8 mouse cellular contexts compared by ENCODE assay signal in genomic region chr1:194588711-194589451, GRCm38 (mm10). TPM values are rescaled to one million over a fixed set of nuclear protein-coding genes. Genes with fewer than 3 reads are reported as not detected.
DNase-seq lines count a peak whose midpoint lies in the region; ATAC-seq lines count a peak whose summit lies in the region.

No protein-coding gene starts in this region.

- no peak for DNase-seq in heart, adult 8-10 months (ENCODE audit: low spot score)
- peak; percentile 54 for DNase-seq in right cerebral cortex, postnatal 14 days
- no peak for DNase-seq in right cerebral cortex, adult 18-20 months
- peak; percentile 56 for DNase-seq in forebrain, embryonic 14.5 days (ENCODE audit: low spot score)
- DNase-seq in spleen, postnatal 36 days (ENCODE audit: low spot score in 2 of 2) = no peak

- peak overlapping the region; percentile 22; the same call in 1 of the 2 replicates for H3K27ac ChIP-seq in heart, embryonic 11.5 days (ENCODE audit: low read depth, low read length)
- H3K27ac ChIP-seq in forebrain, embryonic 14.5 days (ENCODE audit: low read depth, low read length) = peak overlapping the region; percentile 62
- H3K27ac ChIP-seq in limb, embryonic 15.5 days = 0 out of 2 replicates have a peak overlapping the region, but pooled peaks have one; percentile 27

- peaks cover 14% of the 10 kb centered on the region; the same call in 1 of the 2 replicates for H3K4me1 ChIP-seq in heart, embryonic 11.5 days (ENCODE audit: control insufficient read depth, insufficient read depth, low read length)
- H3K4me1 ChIP-seq in forebrain, embryonic 14.5 days (ENCODE audit: control insufficient read depth, insufficient read depth, low read length) = peaks cover 19% of the 10 kb centered on the region
- H3K4me1 ChIP-seq in limb, embryonic 15.5 days = peaks cover 20% of the 10 kb centered on the region

- no peaks in the 10 kb centered on the region for H3K27me3 ChIP-seq in heart, embryonic 11.5 days (ENCODE audit: control insufficient read depth, insufficient read depth, low read length)
- H3K27me3 ChIP-seq in forebrain, embryonic 14.5 days (replicated peaks; ENCODE audit: control insufficient read depth, insufficient read depth, low read length) = no peaks in the 10 kb centered on the region
- H3K27me3 ChIP-seq in limb, embryonic 15.5 days = no peaks in the 10 kb centered on the region

- no peak overlapping the region for H3K9ac ChIP-seq in heart, embryonic 11.5 days (ENCODE audit: low read depth, low read length)
- H3K9ac ChIP-seq in forebrain, embryonic 14.5 days (ENCODE audit: low read length) = no peak overlapping the region
- no peak overlapping the region for H3K9ac ChIP-seq in limb, embryonic 15.5 days

- 50% methylated on average over 1 of the region's 1 CpGs for WGBS in heart, embryonic 11.5 days (ENCODE audit: insufficient replicate concordance)
- 42% methylated on average over 1 of the region's 1 CpGs for WGBS in forebrain, embryonic 14.5 days
- WGBS in limb, embryonic 15.5 days = 32% methylated on average over 1 of the region's 1 CpGs

- H3K9me3 ChIP-seq in heart, embryonic 11.5 days (replicated peaks; ENCODE audit: control insufficient read depth, low read length) = no peaks in the 10 kb centered on the region
- no peaks in the 10 kb centered on the region for H3K9me3 ChIP-seq in forebrain, embryonic 14.5 days (replicated peaks; ENCODE audit: control insufficient read depth, low read length)
- H3K9me3 ChIP-seq in limb, embryonic 15.5 days = no peaks in the 10 kb centered on the region

- H3K4me3 ChIP-seq in heart, embryonic 11.5 days (ENCODE audit: low read depth, low read length) = no peak overlapping the region
- no peak overlapping the region for H3K4me3 ChIP-seq in forebrain, embryonic 14.5 days (ENCODE audit: low read depth, low read length)
- H3K4me3 ChIP-seq in limb, embryonic 15.5 days = no peak overlapping the region

- no peak overlapping the region for H3K4me2 ChIP-seq in heart, embryonic 11.5 days
- no peak overlapping the region for H3K4me2 ChIP-seq in forebrain, embryonic 14.5 days (ENCODE audit: low read length)
- H3K4me2 ChIP-seq in limb, embryonic 15.5 days = no peak overlapping the region

- no peaks in the 10 kb centered on the region for H3K36me3 ChIP-seq in heart, embryonic 11.5 days (ENCODE audit: control insufficient read depth, insufficient read depth, low read length)
- H3K36me3 ChIP-seq in forebrain, embryonic 14.5 days (ENCODE audit: control insufficient read depth, insufficient read depth, low read length) = no peaks in the 10 kb centered on the region
- H3K36me3 ChIP-seq in limb, embryonic 15.5 days = no peaks in the 10 kb centered on the region

- peak; percentile 65; the same call in 1 of the 2 replicates for ATAC-seq in heart, embryonic 11.5 days (replicated peaks; ENCODE audit: insufficient number of reproducible peaks, low FRiP score, low TSS enrichment)
- ATAC-seq in forebrain, embryonic 14.5 days = no peak
- peak; percentile 35; the same call in 1 of the 2 replicates for ATAC-seq in limb, embryonic 15.5 days (ENCODE audit: insufficient number of reproducible peaks, low FRiP score, low TSS enrichment, low read depth)
- ATAC-seq in erythroid progenitor cell, adult 5-6 weeks (replicated peaks; ENCODE audit: low FRiP score, poor library complexity, severe bottlenecking) = no peak

RNA-seq across cellular contexts. Expression of gene Plxna2, which starts 29.1 kb away (rescaled TPM):
- 6.4 and 6.7 TPM in 2 replicates for polyA plus RNA-seq in heart, embryonic 11.5 days (2014; fragmentation: Nextera tagmentation; extraction: Ambion mirVana)
- 10 to 100 TPM; 18.8 to 28.3 (median 25.5) TPM for total RNA-seq in heart, adult 8-10 months (2022)
- polyA plus RNA-seq in forebrain, embryonic 14.5 days (2014; fragmentation: Nextera tagmentation; extraction: Ambion mirVana) = 54.7 and 65.7 TPM in 2 replicates
- polyA plus RNA-seq in limb, embryonic 15.5 days (2015; fragmentation: Nextera tagmentation; extraction: Ambion mirVana) = 8.1 and 8.7 TPM in 2 replicates
- 0.36 and 0.84 TPM in 2 replicates for total RNA-seq in erythroid progenitor cell, adult 5-6 weeks (2015; ENCODE audit: low replicate concordance)
- 1.4 TPM in 1 of 2 replicates, not detected in the other for total RNA-seq in erythroid progenitor cell, adult 5-6 weeks (2017; ENCODE audit: low replicate concordance)

Comparison
In these comparisons a context has a peak if more than half of its experiments do, and no peak if none do; other contexts are left out.
1. DNase-seq: peak in right cerebral cortex, postnatal 14 days (single experiment) and forebrain, embryonic 14.5 days (single experiment); none in heart, adult 8-10 months (single experiment), right cerebral cortex, adult 18-20 months (single experiment) and spleen, postnatal 36 days (0 of 2).
2. ATAC-seq: peak in heart, embryonic 11.5 days (single experiment) and limb, embryonic 15.5 days (single experiment); none in forebrain, embryonic 14.5 days (single experiment) and erythroid progenitor cell, adult 5-6 weeks (single experiment).
3. Peak in every context shown above with its lines, with median percentiles within 50 percentile points of each other: H3K27ac ChIP-seq.